Mouse (Mus musculus) neural tube, embryonic 10.5 days (tissue): ENCODE data around the gene Oaf.

Experiments
- DNase-seq: peaks from one replicate; pipeline ENCODE4 v3.0.0-alpha.2; 2017; ENCODE audit warnings: low spot score; ENCODE audit errors: extremely low spot score

Oaf gene

DNA sequence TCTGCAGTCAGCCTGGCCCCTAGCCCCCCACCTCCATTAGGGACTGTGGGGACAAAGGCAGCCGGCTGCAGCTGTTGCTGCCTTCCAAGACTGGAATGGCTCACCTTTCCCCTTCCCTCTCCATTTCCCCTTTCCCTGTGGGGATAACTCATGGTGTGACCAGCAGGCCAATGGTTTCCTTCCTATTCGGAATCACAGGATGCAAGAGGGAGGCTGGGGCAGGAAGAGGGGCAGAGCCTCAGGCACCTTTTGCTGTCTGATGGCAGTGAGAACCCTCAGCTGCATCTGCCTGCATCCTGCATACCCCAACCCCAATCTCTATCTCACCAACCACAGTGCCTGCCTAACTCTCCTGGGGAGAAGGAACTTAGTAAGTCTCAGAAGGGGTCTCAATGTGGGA, 14.2 kb downstream of the Oaf start:
- DNase-seq = no peak

DNA sequence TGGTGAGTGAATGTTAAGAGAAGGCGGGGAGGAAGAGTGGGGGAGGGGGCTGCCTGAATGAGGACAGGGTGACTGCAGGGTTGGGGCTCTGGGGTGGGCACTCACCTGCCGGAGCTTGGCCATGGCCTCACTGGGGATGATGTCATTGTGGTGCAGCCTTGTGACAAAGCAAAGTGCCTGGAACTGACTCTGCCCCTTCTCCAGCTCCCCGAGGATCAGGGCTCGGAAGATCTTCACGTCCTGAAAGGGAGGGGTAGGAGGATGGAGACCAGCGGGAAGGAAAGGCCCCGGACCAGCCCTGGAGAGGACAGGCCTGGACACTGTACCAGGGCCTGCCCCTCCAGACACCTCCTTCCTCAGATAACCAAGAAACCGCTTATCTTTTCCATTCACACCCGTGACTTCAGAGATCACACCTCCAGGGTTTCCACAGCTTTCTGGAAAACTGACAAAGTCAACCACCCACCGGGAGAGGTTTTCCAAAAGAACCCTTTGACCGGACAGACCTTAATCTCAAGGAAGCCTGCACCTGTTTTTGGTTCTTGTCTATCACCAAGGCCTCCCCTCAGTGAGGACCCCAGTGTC, 14.8 kb downstream of the Oaf start:
- DNase-seq = no peak

DNA sequence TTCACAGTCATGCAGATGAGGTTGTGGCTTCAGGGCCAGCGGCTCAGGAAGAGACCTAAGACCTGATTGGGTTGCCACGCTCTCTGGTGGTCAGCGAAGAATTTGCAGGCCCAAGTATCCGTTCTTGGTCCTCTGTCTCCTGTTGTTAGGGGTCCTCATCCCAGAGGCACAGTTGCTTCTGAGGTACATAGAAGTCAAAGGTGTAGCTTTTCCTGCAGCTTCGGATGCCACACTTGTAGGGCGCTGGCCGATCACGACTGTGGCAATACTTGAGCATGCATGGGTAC, 17.3 kb downstream of the Oaf start:
- DNase-seq = peak; percentile 52

DNA sequence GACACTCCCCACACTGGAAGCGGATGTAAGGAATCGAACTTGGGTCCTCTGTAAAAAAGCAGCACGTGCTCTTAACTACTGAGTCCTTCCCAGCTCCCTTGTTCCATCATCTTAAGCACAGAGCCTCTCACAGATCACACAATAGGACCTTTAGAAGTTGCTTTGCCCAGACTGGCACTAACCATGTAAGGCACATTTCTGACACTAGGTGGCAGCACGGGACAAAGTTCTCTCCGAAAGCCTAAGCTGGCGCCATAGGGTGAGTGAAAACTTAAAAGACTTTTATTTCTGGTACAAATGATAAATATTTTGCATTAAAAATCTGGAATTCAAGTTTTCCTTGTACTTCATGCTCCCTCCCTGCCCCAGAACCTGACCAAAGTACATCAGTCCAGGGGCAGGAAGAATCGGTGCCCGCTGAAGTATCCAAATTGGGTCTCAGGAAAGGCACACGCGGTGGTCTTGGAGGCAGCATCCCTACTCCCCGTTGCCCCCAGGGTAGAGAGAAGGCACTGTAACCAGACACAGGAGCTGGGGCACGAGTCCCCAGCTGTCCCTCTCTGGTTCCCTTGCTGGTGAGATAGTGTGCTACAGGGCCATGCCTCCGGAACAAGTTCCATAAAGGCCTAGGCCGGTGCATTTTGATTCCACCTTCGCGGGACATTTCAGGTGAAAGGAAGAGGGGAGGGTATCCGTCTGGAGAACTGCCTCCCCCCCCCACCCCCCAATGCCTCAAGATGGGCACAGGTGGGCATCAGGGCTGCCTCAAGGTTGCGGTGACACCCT, 17.9 kb downstream of the Oaf start:
- DNase-seq = peak; percentile 90

DNA sequence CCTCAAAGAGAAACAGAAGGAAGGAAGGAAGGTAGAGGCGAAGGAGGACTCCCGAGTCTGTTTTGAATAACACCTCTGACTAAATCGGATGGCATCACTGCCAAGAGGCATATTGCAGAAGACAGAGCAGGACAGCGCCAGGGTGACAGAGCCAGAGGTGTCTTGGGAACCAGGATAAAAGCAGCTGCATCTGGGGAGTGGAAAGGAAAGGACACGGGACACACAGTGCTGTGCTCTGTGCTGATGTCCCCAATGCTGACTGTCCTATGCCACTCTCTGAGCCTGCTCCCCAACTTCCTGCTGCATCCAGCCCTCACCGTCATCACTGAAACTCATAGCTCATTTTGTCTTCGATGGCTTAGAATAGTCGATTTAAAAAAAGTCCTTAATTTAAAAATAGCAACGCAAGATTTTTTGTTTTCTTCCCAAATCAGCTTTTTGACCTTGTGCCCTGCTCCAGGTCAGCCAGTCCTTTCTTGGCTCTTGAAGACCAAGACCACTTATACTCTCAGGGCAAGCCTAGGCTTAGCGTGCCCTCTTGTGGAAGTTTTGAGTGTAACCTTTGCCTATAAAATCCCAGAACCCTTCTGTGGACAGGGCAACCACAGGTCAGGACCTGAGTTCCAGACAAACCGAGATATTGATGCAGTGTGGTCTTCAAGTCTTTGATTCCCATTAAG, 28.8 kb downstream of the Oaf start:
- DNase-seq = peak; percentile 64

DNA sequence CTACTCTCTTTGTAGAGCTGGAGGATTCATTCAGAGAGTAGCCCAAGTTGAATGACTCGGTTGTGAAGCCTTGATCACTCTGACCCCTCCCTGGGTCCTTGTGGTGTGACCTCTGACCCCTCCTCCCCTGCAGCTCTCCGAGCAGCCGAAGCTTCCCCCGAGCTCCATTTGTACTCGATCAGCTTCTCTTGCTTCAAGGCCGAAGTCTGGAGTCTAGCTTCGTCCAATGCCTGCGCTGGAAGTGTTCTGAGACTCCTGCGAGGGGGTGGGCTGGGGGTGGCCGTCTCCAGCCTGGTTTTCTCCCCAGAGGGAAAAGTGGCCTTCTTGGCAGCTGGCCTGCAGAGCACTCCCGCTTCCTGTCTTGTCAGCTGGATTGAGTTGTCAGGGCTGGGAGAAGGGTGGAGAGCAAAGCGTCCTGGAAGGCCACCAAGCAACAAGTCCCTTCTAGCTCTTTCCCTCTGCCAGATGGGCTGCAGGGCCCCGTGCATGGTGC, 29.5 kb downstream of the Oaf start, which contains the start of gene Pou2f3:
TSS of gene Pou2f3 (minus strand) at position 180 of the 493 bp plus-strand sequence.
- peak; percentile 48 for DNase-seq

DNA sequence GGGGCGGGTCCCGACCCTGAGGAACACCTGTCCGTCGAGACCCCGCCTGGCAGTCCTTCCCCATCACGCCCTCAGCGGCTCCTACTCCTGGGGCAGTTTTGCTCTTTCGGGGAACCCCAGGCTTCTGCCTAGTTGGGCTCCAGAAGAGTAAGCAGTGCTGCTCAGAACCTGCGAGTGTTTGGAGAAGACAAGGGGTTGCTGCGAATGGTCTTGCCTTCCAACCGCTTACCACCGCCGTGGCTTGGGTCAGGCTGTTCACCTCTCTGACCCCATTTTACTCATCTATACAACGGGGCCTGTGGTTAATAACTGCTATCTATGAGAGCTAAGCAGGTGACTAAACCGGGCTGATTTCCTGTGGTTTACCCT, 33.7 kb downstream of the Oaf start:
- DNase-seq = peak; percentile 33

DNA sequence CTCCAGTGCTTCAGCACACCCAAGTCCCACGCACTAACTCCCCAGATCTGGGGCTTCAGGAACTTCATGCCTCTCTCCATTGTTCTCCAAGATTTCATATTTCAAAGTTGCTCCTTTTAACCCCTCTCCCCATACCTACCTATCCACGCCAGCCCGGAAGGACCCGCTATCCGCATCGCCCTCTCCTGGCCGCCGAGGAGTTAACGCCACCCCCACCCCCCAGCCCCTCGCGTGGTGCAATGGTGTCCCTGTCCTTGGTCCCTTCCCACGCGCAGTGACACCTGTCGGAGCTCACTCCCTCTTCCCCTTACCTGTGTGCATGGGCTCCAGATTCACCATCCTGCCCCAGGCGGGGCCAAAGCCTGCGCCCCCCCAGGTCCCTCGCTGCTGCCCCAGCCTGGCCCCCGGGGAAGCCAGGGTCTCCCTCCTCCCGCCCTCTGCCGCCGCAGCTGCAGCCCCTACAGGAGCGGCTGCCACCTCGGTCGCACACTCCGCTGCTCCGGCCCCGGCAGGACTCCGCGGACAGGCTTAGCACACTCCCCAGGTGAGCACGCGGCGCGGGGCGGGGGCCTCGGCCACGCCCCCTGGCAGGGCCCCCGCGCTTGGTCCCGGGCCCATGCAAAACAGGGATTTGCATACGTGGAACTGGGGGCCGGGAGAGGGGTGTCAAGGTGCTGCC, 34.2 kb downstream of the Oaf start:
- no peak for DNase-seq

DNA sequence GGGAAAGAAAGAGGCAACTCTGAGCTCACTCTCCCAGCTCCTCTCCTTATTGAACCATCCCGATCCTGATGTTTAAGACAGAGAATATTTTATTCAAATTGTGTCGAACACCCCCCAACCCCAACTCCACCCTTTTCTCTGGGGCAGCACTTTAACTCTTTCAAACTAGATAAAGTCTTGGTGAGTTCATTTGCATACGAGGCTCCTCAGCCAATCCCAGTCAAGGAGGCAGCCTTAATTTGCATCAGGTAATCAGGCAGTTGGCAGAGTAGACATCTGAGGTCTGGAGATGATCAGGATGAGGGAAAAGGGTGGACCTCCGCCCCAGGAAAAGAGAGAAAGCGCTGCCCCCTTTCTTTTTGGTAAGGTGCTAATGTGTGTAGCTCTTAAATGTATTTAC, 39.5 kb downstream of the Oaf start:
- no peak for DNase-seq

DNA sequence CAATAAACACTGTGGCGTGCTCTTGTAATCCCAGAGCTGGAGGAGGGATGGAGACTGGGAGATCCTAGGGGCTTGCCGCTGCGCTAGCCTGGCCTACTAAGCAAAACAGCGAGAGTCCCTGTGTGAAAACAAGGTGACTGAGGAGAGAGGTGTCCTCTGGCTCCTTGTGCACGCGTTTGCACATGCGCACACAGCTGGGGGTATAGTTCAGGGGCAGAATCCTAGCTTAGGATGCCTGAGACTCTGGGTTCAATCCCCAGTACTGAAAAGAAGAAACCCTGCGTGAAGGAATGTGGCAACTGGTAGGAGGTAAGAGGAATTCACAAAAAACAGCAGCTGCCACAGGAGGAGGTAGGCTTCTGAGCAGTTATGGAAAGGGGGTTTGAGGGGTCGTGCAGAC, 45.7 kb downstream of the Oaf start:
- DNase-seq = no peak

DNA sequence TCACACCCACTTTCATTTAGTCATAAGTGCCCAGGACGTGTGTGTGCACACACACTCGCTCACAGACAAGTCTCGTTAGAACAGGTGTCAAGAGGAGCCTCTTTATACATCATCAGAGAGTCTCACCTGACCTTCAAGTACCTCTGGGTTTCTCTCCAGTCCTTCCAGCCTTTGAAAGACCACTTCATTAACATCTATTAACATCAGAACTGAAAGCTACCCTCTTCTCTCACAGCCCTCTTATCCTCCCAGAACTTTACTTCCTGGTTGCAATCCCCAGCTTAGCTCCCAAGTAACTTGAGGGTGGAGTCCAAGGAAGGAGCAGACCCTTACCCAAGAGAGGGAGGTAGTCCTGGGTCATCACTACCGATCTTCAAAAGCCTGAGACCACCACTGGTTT, 48.1 kb downstream of the Oaf start:
- DNase-seq = no peak

DNA sequence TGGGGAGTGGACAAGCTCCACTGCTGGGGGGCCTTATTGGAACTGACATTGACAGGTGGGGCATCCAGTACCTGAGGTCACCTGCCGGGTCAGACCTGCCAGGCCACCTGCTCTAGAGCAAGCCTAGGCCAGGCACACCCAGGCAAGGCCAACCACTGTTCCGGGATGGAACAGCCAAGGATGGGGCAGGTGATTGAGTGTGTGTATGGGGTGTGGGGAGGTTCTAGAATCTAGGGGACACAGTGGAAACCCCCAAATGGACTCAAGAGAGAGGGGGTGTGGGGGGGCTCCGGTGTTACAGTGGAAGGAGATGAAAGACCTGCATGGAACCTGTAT, 50.7 kb downstream of the Oaf start:
- DNase-seq = no peak

DNA sequence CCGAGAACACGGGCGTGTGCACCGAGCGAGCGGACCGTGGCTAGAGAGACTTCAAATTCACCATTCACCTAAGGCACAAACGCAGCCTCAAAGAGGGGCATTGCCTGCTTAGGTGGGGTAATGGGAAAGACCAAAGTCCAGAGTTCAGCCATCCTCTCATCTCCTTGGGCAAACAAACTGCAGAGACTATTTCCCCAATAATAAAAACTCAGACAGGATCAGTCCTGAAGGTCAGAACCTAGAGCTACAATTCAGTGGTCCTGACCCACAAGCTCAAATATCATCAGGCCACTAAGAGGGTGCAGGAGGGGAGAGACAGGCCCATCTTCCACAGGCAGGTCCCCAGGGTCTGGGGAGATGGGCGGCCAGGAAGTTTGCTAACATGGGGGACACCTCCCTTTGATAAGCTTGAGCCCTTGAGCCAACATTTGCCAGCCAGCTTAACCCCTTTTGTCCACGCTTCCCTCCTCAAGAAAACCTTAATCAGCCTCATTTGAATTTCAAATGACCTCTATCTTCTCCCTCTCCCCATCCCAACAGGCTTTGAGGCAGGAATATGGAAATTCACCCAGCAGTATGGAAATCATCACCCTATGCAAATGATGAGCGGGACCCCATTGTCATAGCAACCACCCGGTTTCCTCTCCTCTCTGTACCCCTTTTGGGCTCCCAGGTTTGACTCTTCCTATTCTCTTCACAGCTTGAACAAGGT, 51.2 kb downstream of the Oaf start:
- no peak for DNase-seq

DNA sequence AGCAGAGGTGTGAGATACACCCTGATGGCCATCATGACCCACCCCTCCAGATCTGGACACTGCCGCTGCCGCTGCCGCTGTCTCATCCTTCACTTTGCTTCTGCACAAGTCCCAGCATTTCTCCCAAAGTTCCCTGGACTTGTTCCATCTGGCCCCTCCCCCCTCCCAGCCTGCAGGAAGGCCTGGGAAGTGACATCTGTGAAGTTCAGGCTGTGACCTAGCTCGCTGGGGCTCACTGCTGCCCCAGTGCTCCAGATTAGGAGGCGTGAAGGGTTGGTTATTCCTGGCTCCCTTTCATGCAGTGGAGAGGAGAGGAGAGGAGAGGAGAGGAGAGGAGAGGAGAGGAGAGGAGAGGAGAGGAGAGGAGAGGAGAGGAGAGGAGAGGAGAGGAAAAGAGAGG, 60.1 kb downstream of the Oaf start:
- no peak for DNase-seq

DNA sequence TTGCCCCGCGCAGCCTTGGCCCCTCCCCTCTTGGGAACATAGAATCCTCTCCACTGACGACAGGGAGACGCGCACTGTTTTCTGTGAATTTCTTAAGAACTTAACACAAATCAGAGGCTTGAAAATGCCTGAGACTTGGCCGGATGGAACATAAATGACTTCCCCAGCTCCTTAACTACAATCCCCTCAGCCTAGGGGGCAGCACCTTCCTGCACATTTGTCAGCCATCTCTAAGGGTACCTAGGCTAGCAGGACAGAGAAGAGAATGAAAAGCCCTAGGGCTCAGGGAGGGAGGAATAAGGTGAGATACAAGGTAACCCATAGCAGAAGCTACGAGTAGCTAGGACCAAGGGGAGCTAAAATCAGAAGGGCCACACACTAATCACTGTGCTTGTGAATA, 61.5 kb downstream of the Oaf start:
- DNase-seq = no peak
